ENCODE assay signal across 10 mouse cellular contexts in the genomic region with DNA sequence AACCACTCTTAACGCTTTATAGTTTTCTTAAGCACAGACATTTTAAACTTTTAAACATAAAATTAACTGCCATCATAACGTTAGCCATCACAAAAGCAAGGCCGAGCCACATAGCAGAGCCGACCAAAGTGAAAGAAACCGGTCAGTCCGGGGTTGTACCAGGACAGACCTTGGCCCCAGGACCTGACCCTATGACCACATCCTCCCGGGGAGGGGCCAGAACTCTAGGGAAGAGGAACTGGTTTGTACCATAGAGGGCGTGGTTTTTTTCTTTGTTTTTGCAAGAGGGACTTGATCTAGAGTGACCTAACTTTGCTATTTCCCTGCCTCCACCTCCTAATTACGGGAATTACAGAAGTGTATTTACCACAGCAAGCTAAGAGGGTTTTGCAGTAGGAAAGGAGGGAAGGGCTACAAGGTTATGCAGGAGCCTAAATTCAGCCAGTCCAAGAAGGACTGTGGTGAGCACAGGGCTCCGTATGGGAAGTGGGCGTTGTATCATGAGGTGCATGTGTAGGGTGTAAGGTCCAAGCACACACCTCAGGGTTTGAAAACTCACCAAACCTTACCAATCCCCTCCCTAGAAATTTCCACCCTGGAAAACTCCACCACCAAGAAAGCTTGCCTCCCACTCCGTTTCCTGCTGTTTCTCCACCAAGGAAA. TPM values are rescaled to one million over a fixed set of nuclear protein-coding genes. Genes with fewer than 3 reads are reported as not detected.
DNase-seq lines count a peak whose midpoint lies in the region.
"Had no signal": no experiment of that assay in that cellular context is flagged by ENCODE, and none has a peak within 500 bp of the region (broad histone marks: within the 10 kb centered on the region; RNA-seq: fewer than 3 reads in every experiment).

No protein-coding gene starts in this region.

- H3K27ac ChIP-seq in macrophage: peak overlapping the region; percentile 68

- peak; percentile 98 for DNase-seq in 416B (ENCODE audit: low read depth)
- DNase-seq in adrenal gland, postnatal 14 days: peak; percentile 84
- peak; percentile 67 to 74 for DNase-seq in kidney, adult 8-10 months
- no peak for DNase-seq in cerebellum, adult 8-10 months
- DNase-seq in cerebellum, adult 11 months: no peak
- no peak for DNase-seq in frontal cortex, postnatal 25 days (ENCODE audit: low spot score in 2 of 2)
- no peak for DNase-seq in thymus, postnatal 4 days

- 23% methylated on average over 12 of the region's 12 CpGs for WGBS in macrophage (ENCODE audit: missing documents)

- H3K4me3 ChIP-seq in macrophage (ENCODE audit: inconsistent target): no peak overlapping the region
- H3K4me3 ChIP-seq: erythroblast, embryonic 14.5 days had no signal

- H3K36me3 ChIP-seq in macrophage (ENCODE audit: inconsistent target): no peaks in the 10 kb centered on the region

- H3K79me2 ChIP-seq in macrophage (ENCODE audit: inconsistent target): no peaks in the 10 kb centered on the region

RNA-seq across cellular contexts. Expression of gene F12, which starts 2.8 kb away (rescaled TPM):
- total RNA-seq in adrenal gland, postnatal 14 days (2021): 4.3 and 60.0 TPM in 2 replicates
- total RNA-seq in macrophage (2018; cell fraction: chromatin; rRNA removed): not detected
- not detected for total RNA-seq in macrophage (2018; cell fraction: cytosol; rRNA removed)
- total RNA-seq in macrophage (2018; cell fraction: nucleus; rRNA removed): not detected
- polyA plus RNA-seq in macrophage (2018): not detected in 3 replicates

RNA-seq across cellular contexts. Expression of gene Pfn3, which starts 14.3 kb away (rescaled TPM):
- total RNA-seq in adrenal gland, postnatal 14 days (2021): not detected in 2 replicates
- total RNA-seq in macrophage (2018; cell fraction: chromatin; rRNA removed): not detected
- not detected for total RNA-seq in macrophage (2018; cell fraction: cytosol; rRNA removed)
- not detected for total RNA-seq in macrophage (2018; cell fraction: nucleus; rRNA removed)
- polyA plus RNA-seq in macrophage (2018): not detected in 3 replicates
- polyA plus RNA-seq: erythroblast, embryonic 14.5 days; lung, embryonic 16.5 days had no signal

RNA-seq across cellular contexts. Expression of gene Grk6, which starts 15.5 kb away (rescaled TPM):
- 35.3 and 55.4 TPM in 2 replicates for total RNA-seq in adrenal gland, postnatal 14 days (2021)
- 10 to 100 TPM in 23 of 26 experiments, 1 to 10 TPM in 3; 5.8 to 57.7 (median 29.4) TPM for total RNA-seq in macrophage (2018; cell fraction: chromatin; rRNA removed)
- total RNA-seq in macrophage (2018; cell fraction: cytosol; rRNA removed): 10 to 100 TPM in 17 of 26 experiments, 1 to 10 TPM in 9; 7.4 to 17.8 (median 11.8) TPM
- total RNA-seq in macrophage (2018; cell fraction: nucleus; rRNA removed): 10 to 100 TPM in 18 of 26 experiments, 1 to 10 TPM in 8; 5.2 to 32.5 (median 15.9) TPM
- 8.4 to 12.3 TPM (median 10.1 TPM) in 3 replicates for polyA plus RNA-seq in macrophage (2018)

RNA-seq across cellular contexts. Expression of gene Slc34a1, which starts 31.4 kb away (rescaled TPM):
- 0.33 TPM in 1 of 2 replicates, not detected in the other for total RNA-seq in adrenal gland, postnatal 14 days (2021)
- not detected for total RNA-seq in macrophage (2018; cell fraction: chromatin; rRNA removed)
- total RNA-seq in macrophage (2018; cell fraction: cytosol; rRNA removed): not detected
- not detected for total RNA-seq in macrophage (2018; cell fraction: nucleus; rRNA removed)
- not detected in 3 replicates for polyA plus RNA-seq in macrophage (2018)
- polyA plus RNA-seq: erythroblast, embryonic 14.5 days; lung, embryonic 16.5 days had no signal

RNA-seq across cellular contexts. Expression of gene Prr7, which starts 34.7 kb away (rescaled TPM):
- 3.1 and 6.0 TPM in 2 replicates for total RNA-seq in adrenal gland, postnatal 14 days (2021)
- total RNA-seq in macrophage (2018; cell fraction: chromatin; rRNA removed): 1 to 10 TPM in 9 of 26 experiments, under 1 TPM in 6, not detected in 11; 0.51 to 2.3 (median 1.2) TPM
- under 1 TPM in 14 of 26 experiments, not detected in 12; 0.09 to 0.42 (median 0.19) TPM for total RNA-seq in macrophage (2018; cell fraction: cytosol; rRNA removed)
- total RNA-seq in macrophage (2018; cell fraction: nucleus; rRNA removed): 1 to 10 TPM in 6 of 26 experiments, under 1 TPM in 5, not detected in 15; 0.50 to 2.0 (median 1.2) TPM
- 0.27 TPM in 1 of 3 replicates, not detected in the others for polyA plus RNA-seq in macrophage (2018)

Comparison
In these comparisons a context has a peak if more than half of its experiments do, and no peak if none do; other contexts are left out.
1. DNase-seq: peak in 416B (single experiment), adrenal gland, postnatal 14 days (single experiment) and kidney, adult 8-10 months (2 of 2); none in cerebellum, adult 8-10 months (single experiment), cerebellum, adult 11 months (single experiment), frontal cortex, postnatal 25 days (0 of 2) and thymus, postnatal 4 days (single experiment).